Mouse (Mus musculus) stomach, embryonic 16.5 days (tissue): ENCODE data around the gene Ctps. TPM values are rescaled to one million over a fixed set of nuclear protein-coding genes. Genes with fewer than 3 reads are reported as not detected.
"Not testable (repeated sequence)": the region's sequence is repeated elsewhere in the genome, so short reads cannot be mapped to it uniquely, and the experiment has no call there.

Experiments used
- ATAC-seq: fragments of 200-750 bp; cut with Nextera tagmentation; 2 replicates; pipeline ENCODE4 v1.8.0; 2017; ENCODE audit warnings: moderate number of reproducible peaks, moderate TSS enrichment; ENCODE audit not compliant: insufficient read depth, low FRiP score
- H3K27ac ChIP-seq: fragments of 300-500 bp; sonication (generic); 2 replicates; pipeline ENCODE4 v1.5.1; 2014; ENCODE audit warnings: low read length
- H3K27me3 ChIP-seq: fragments of 300-500 bp; sonication (generic); 2 replicates; pipeline ENCODE4 v1.6.1; 2014; ENCODE audit warnings: low read length, control low read depth, mixed read lengths; ENCODE audit not compliant: control insufficient read depth, insufficient read depth
- H3K36me3 ChIP-seq: fragments of 300-500 bp; sonication (generic); 2 replicates; pipeline ENCODE4 v1.6.1; 2014; ENCODE audit warnings: low read length; ENCODE audit not compliant: control insufficient read depth, insufficient read depth
- H3K4me1 ChIP-seq: fragments of 300-500 bp; sonication (generic); 2 replicates; pipeline ENCODE4 v1.6.1; 2014; ENCODE audit warnings: low read length, control low read depth, mixed read lengths; ENCODE audit not compliant: control insufficient read depth, insufficient read depth
- H3K4me2 ChIP-seq: fragments of 300-500 bp; sonication (generic); 2 replicates; pipeline ENCODE4 v1.6.1; 2014; ENCODE audit warnings: low read depth, low read length, mixed read lengths
- H3K4me3 ChIP-seq: fragments of 300-500 bp; sonication (generic); replicated peaks from 2 replicates; pipeline ENCODE4 v1.5.1; 2014; ENCODE audit warnings: mild to moderate bottlenecking, low read length
- H3K9ac ChIP-seq: fragments of 300-500 bp; sonication (generic); 2 replicates; pipeline ENCODE4 v1.6.1; 2014; ENCODE audit warnings: low read length
- H3K9me3 ChIP-seq: fragments of 300-500 bp; sonication (generic); replicated peaks from 2 replicates; pipeline ENCODE4 v1.6.1; 2016; ENCODE audit warnings: low read length, control low read depth; ENCODE audit not compliant: control insufficient read depth
- WGBS: fragments of 180-500 bp; shearing (Covaris S2); extraction: QIAGEN DNeasy Blood & Tissue Kit; methylation state at CpG from one replicate; pipeline ENCODE4 v1.1.7; 2014; 5-methylcytosine and 5-hydroxymethylcytosine counted together
- polyA plus RNA-seq: library from polyadenylated mRNA; unstranded; fragments of >200 nt; fragmentation: Nextera tagmentation; extraction: Ambion mirVana; gene quantifications from 2 replicates; pipeline ENCODE4 v1.2.1, GENCODE M21; 2015

The Ctps gene
- polyA plus RNA-seq, 1 experiment from 2014 or later: 63.8 TPM

- no peaks in the 10 kb centered on the region for H3K4me1 ChIP-seq
- no peak overlapping the region for H3K9ac ChIP-seq
- no peaks in the 10 kb centered on the region for H3K27me3 ChIP-seq
- WGBS: 71% methylated on average over 3 of the region's 3 CpGs
- H3K27ac ChIP-seq: no peak overlapping the region
- H3K9me3 ChIP-seq: no peaks in the 10 kb centered on the region
- no peak overlapping the region for H3K4me2 ChIP-seq
- H3K4me3 ChIP-seq: no peak overlapping the region
- no peaks in the 10 kb centered on the region for H3K36me3 ChIP-seq
- ATAC-seq: no peak
These were observed 32.6 kb upstream of the Ctps start for GRCm38 (mm10) chr4:120602669-120603068.

- no peak for ATAC-seq
- Histone ChIP-seq H3K9ac (no peak overlapping the region), H3K27me3 (no peaks in the 10 kb centered on the region), H3K27ac (no peak overlapping the region), H3K4me1 (no peaks in the 10 kb centered on the region), H3K4me3 (no peak overlapping the region), H3K36me3 (no peaks in the 10 kb centered on the region), H3K9me3 (no peaks in the 10 kb centered on the region), H3K4me2 (no peak overlapping the region)
- 62% methylated on average over 1 of the region's 1 CpGs for WGBS
These were observed 31.7 kb upstream of the Ctps start for GRCm38 (mm10) chr4:120601774-120602173.

GRCm38 (mm10) chr4:120598922-120599321, 28.8 kb upstream of the Ctps start:
- Histone ChIP-seq H3K9me3 (no peaks in the 10 kb centered on the region), H3K4me2 (no peak overlapping the region), H3K36me3 (no peaks in the 10 kb centered on the region), H3K27ac (no peak overlapping the region), H3K4me1 (no peaks in the 10 kb centered on the region), H3K4me3 (no peak overlapping the region), H3K9ac (no peak overlapping the region), H3K27me3 (no peaks in the 10 kb centered on the region)
- 28% methylated on average over 2 of the region's 2 CpGs for WGBS
- ATAC-seq: no peak

GRCm38 (mm10) chr4:120596210-120596609, 26.1 kb upstream of the Ctps start:
- ATAC-seq, H3K9ac ChIP-seq, H3K36me3 ChIP-seq, H3K27ac ChIP-seq, H3K4me2 ChIP-seq, H3K4me1 ChIP-seq, H3K9me3 ChIP-seq, H3K4me3 ChIP-seq, H3K27me3 ChIP-seq: not testable (repeated sequence)
- 88% methylated on average over 1 of the region's 1 CpGs for WGBS

- H3K27ac ChIP-seq: no peak overlapping the region
- no peaks in the 10 kb centered on the region for H3K27me3 ChIP-seq
- no peak overlapping the region for H3K4me3 ChIP-seq
- H3K36me3 ChIP-seq: no peaks in the 10 kb centered on the region
- peaks cover 7% of the 10 kb centered on the region for H3K4me1 ChIP-seq
- no peaks in the 10 kb centered on the region for H3K9me3 ChIP-seq
- H3K9ac ChIP-seq: no peak overlapping the region
- H3K4me2 ChIP-seq: no peak overlapping the region
- 81% methylated on average over 4 of the region's 4 CpGs for WGBS
- ATAC-seq: no peak
These were observed 20.9 kb upstream of the Ctps start for GRCm38 (mm10) chr4:120590973-120591372.

- Histone ChIP-seq H3K27ac (no peak overlapping the region), H3K4me2 (0 out of 2 replicates have a peak overlapping the region, but pooled peaks have one; percentile 24), H3K27me3 (no peaks in the 10 kb centered on the region), H3K9ac (peak overlapping the region; percentile 68), H3K36me3 (no peaks in the 10 kb centered on the region), H3K9me3 (no peaks in the 10 kb centered on the region), H3K4me1 (peaks cover 7% of the 10 kb centered on the region), H3K4me3 (no peak overlapping the region)
- WGBS: 30% methylated on average over 5 of the region's 5 CpGs
- ATAC-seq: peak; percentile 90
These were observed 19.8 kb upstream of the Ctps start for GRCm38 (mm10) chr4:120589815-120590422.

- Histone ChIP-seq H3K9ac (peak overlapping the region; percentile 28; the same call in 1 of the 2 replicates), H3K27me3 (no peaks in the 10 kb centered on the region), H3K4me2 (no peak overlapping the region), H3K4me3 (no peak overlapping the region), H3K9me3 (no peaks in the 10 kb centered on the region), H3K36me3 (no peaks in the 10 kb centered on the region), H3K4me1 (peaks cover 7% of the 10 kb centered on the region), H3K27ac (no peak overlapping the region)
- WGBS: 17% methylated on average over 3 of the region's 3 CpGs
- no peak for ATAC-seq
These were observed 19.0 kb upstream of the Ctps start for GRCm38 (mm10) chr4:120589070-120589469.

GRCm38 (mm10) chr4:120588445-120588844, 18.4 kb upstream of the Ctps start, which contains the start of gene Gm8439:
Gene Gm8439, plus strand, starts transcription at chr4:120588745.
- H3K9ac ChIP-seq: peak within 1 kb of the TSS; percentile 28; the same call in 1 of the 2 replicates
- no peak within 1 kb of the TSS for H3K27ac ChIP-seq
- H3K4me1 ChIP-seq: peaks cover 7% of the 10 kb centered on the region
- WGBS: 32% methylated on average over 4 of the region's 4 CpGs
- no peaks in the 10 kb centered on the region for H3K27me3 ChIP-seq
- H3K4me3 ChIP-seq: no peak within 1 kb of the TSS
- no peak for ATAC-seq
- no peaks in the 10 kb centered on the region for H3K9me3 ChIP-seq
- H3K36me3 ChIP-seq: no peaks in the 10 kb centered on the region
- H3K4me2 ChIP-seq: no peak within 1 kb of the TSS

- no peak for ATAC-seq
- WGBS: 67% methylated on average over 1 of the region's 1 CpGs
- H3K4me1 ChIP-seq: peaks cover 7% of the 10 kb centered on the region
These were observed 16.9 kb upstream of the Ctps start for GRCm38 (mm10) chr4:120586986-120587385.

More at GRCm38 (mm10) chr4:120586986-120587385, 16.9 kb upstream of the Ctps start:
- H3K9ac ChIP-seq: no peak overlapping the region
- no peak overlapping the region for H3K4me3 ChIP-seq
- no peak overlapping the region for H3K27ac ChIP-seq
- no peaks in the 10 kb centered on the region for H3K27me3 ChIP-seq
- H3K4me2 ChIP-seq: no peak overlapping the region
- no peaks in the 10 kb centered on the region for H3K36me3 ChIP-seq
- no peaks in the 10 kb centered on the region for H3K9me3 ChIP-seq
